Mouse (Mus musculus): ENCODE measurements around the gene C330007P06Rik. TPM values are rescaled to one million over a fixed set of nuclear protein-coding genes. Genes with fewer than 3 reads are reported as not detected.
"Not testable (repeated sequence)": the region's sequence is repeated elsewhere in the genome, so short reads cannot be mapped to it uniquely, and the experiment has no call there.

Gene C330007P06Rik
- total RNA-seq, 1 experiment from 2014 or later: 72.4 TPM

GRCm38 (mm10) chrX:36811377-36811776 lies 62.5 kb downstream of the C330007P06Rik start:
- no peak for ATAC-seq (replicated peaks in 1 of 2; ENCODE audit: insufficient read depth in 1 of 2, low FRiP score in 2 of 2, low TSS enrichment in 1 of 2, low read depth in 1 of 2, poor library complexity in 2 of 2, severe bottlenecking in 2 of 2)

DNA sequence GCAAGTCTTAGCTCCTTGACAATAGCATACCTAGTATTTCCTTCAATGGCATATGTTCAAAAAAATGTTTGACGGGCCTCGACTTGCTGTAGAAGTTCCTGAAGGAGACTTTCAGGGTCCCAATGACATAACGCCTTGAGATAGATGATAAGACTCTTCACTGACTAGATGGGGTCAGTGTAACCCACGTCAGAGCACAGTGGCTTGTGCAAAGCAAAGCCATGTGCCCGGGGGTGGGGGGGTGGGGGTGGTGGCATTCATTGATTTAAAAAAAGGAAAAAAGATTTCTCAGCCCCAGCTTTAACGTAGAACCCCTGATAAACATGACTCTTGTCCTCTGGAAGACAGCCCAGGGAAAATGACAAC lies 65.6 kb downstream of the C330007P06Rik start:
- ATAC-seq (replicated peaks in 1 of 2; ENCODE audit: insufficient read depth in 1 of 2, low FRiP score in 2 of 2, low TSS enrichment in 1 of 2, low read depth in 1 of 2, poor library complexity in 2 of 2, severe bottlenecking in 2 of 2): no peak

DNA sequence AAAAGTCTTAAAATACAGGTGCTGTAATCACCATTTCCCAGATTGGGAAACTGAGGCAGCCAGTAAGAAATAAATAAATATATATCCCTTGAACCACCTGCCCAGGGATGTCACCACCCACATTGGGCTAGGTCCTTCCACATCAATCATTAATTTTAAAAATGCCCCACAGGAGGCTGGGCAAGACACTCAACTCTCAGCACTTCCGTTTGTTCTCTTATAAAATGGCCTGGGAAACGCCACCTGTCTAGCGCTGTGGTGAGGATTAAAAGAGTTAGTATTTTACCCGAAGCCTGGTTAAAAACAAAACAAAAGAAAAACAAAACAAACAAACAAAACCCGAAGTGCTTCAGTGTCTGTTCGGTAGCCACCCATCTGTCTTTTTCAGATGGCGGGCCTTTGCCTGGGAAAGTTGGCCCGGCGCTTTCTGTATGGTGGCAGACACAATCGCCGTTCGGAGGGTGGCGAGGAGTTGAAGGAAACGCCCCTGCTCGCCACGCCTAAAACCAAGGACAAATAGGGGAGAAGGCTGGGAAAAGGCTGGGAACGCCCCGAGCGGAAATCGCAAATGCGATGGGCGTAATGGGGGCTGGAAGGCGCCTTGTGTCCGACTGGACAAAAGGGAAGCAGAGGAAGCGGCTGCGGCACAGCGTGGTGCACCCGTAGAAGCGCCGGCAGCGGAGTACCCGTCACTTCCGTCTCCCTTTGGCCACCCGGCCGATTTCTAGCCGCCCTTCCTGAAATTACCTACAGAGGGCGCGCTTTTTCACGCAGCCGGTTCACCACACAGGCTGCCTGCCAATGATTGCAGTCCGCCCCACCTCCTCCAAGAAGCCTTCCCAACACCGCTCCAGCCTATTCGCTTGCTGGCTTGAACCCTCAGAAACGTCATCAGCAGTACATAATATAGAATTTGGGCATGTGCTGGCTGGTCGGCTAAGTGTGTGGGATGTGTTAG lies 66.3 kb downstream of the C330007P06Rik start:
- ATAC-seq (replicated peaks in 1 of 2; ENCODE audit: insufficient read depth in 1 of 2, low FRiP score in 2 of 2, low TSS enrichment in 1 of 2, low read depth in 1 of 2, poor library complexity in 2 of 2, severe bottlenecking in 2 of 2): peak; percentile 94 to 98

DNA sequence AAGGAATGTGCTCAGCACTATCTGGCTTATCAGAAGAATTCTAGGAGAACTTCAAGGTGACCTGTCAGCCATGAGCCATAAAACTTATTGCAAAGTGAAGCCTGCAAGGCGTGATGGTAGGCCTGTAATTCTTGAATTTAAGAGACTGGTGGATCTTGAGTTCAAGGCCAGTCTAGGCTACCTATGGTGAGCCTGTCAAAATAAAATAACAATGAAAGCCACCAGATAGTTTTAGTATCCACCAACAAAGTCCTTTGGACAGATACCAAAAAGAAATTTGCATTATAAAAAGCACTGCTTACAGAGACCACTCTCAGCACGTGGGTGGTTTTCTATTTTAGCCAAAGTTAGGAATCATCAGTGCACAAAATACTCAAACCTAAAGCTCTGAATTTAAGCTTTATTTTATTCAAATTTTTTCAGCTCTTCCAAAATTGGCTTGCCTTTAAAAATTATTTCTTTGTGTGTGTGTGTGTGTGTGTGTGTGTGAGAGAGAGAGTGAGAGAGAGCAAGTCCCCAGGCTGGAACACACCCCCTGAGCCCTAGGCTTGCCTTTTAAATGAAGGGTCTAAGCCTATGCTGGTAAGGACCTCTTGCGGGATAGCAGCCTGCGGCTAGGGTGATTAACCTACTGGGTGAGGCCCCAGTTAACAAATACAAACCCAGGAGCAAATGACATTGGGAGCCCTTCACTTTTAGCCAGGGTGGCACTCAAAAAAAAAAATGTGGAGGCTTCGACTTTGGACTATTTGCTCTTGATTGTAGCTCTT lies 68.3 kb downstream of the C330007P06Rik start:
- no peak for ATAC-seq (replicated peaks in 1 of 2; ENCODE audit: insufficient read depth in 1 of 2, low FRiP score in 2 of 2, low TSS enrichment in 1 of 2, low read depth in 1 of 2, poor library complexity in 2 of 2, severe bottlenecking in 2 of 2)

GRCm38 (mm10) chrX:36804196-36804595 lies 69.7 kb downstream of the C330007P06Rik start:
- no peak for ATAC-seq (replicated peaks in 1 of 2; ENCODE audit: insufficient read depth in 1 of 2, low FRiP score in 2 of 2, low TSS enrichment in 1 of 2, low read depth in 1 of 2, poor library complexity in 2 of 2, severe bottlenecking in 2 of 2)

- peak; percentile 44 to 50; a peak in 2 of 4 replicates for ATAC-seq (replicated peaks in 1 of 2; ENCODE audit: insufficient read depth in 1 of 2, low FRiP score in 2 of 2, low TSS enrichment in 1 of 2, low read depth in 1 of 2, poor library complexity in 2 of 2, severe bottlenecking in 2 of 2)
These were observed 70.7 kb downstream of the C330007P06Rik start for GRCm38 (mm10) chrX:36803189-36803588.

- ATAC-seq (replicated peaks in 1 of 2; ENCODE audit: insufficient read depth in 1 of 2, low FRiP score in 2 of 2, low TSS enrichment in 1 of 2, low read depth in 1 of 2, poor library complexity in 2 of 2, severe bottlenecking in 2 of 2): no peak
These were observed 74.6 kb downstream of the C330007P06Rik start for GRCm38 (mm10) chrX:36799131-36799879.

- ATAC-seq (replicated peaks in 1 of 2; ENCODE audit: insufficient read depth in 1 of 2, low FRiP score in 2 of 2, low TSS enrichment in 1 of 2, low read depth in 1 of 2, poor library complexity in 2 of 2, severe bottlenecking in 2 of 2): not testable (repeated sequence)
These were observed 77.2 kb downstream of the C330007P06Rik start for GRCm38 (mm10) chrX:36796734-36797133.

GRCm38 (mm10) chrX:36796163-36796581 lies 77.7 kb downstream of the C330007P06Rik start:
- peak; percentile 39 to 61; a peak in 3 of 4 replicates for ATAC-seq (replicated peaks in 1 of 2; ENCODE audit: insufficient read depth in 1 of 2, low FRiP score in 2 of 2, low TSS enrichment in 1 of 2, low read depth in 1 of 2, poor library complexity in 2 of 2, severe bottlenecking in 2 of 2)

- ATAC-seq (replicated peaks in 1 of 2; ENCODE audit: insufficient read depth in 1 of 2, low FRiP score in 2 of 2, low TSS enrichment in 1 of 2, low read depth in 1 of 2, poor library complexity in 2 of 2, severe bottlenecking in 2 of 2): peak; percentile 97 to 98
These were observed 78.3 kb downstream of the C330007P06Rik start, which contains the start of gene Slc25a5 for GRCm38 (mm10) chrX:36795424-36796162. TSS of gene Slc25a5 (plus strand) at chrX:36795651.

- no peak for ATAC-seq (replicated peaks in 1 of 2; ENCODE audit: insufficient read depth in 1 of 2, low FRiP score in 2 of 2, low TSS enrichment in 1 of 2, low read depth in 1 of 2, poor library complexity in 2 of 2, severe bottlenecking in 2 of 2)
These were observed 79.3 kb downstream of the C330007P06Rik start for GRCm38 (mm10) chrX:36794571-36794970.

DNA sequence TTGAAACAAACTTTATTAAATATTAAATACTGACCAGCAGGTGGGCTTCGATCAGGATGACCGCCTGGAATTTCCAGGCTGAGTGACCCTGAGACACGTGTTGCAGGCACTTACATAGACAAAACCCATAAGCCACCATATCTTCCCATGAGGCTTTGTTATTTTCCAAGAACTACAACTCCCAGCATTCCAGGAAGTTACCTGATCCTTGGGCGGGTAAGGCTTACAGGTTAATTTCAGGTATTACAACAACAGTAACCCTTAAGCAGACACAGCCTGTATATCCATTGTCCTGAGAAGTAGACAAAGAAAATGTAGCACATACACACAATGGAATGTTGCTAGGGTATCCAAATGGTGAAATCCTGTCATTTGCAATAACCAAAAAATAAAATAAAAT lies 84.6 kb downstream of the C330007P06Rik start:
- no peak for ATAC-seq (replicated peaks in 1 of 2; ENCODE audit: insufficient read depth in 1 of 2, low FRiP score in 2 of 2, low TSS enrichment in 1 of 2, low read depth in 1 of 2, poor library complexity in 2 of 2, severe bottlenecking in 2 of 2)

DNA sequence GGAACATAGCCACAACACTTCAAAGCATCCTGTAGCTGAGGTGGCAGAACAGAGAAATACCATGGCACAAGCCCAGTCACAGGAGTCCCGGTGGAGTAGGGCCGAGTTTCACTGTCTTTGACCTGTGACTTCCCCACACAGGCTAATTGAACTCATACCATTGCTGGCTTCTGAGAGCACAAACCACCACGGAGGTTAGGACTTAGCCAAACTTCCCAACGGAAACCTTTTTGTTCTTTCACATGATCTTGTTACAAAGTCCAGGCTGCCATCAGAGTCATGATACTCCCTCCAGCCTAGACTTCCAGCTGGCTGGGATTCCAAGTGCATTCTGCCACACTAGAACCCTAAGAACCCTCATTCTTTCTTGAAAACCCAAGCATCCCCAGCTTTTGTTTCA lies 96.2 kb downstream of the C330007P06Rik start:
- no peak for ATAC-seq (replicated peaks in 1 of 2; ENCODE audit: insufficient read depth in 1 of 2, low FRiP score in 2 of 2, low TSS enrichment in 1 of 2, low read depth in 1 of 2, poor library complexity in 2 of 2, severe bottlenecking in 2 of 2)

GRCm38 (mm10) chrX:36775520-36775919 lies 98.4 kb downstream of the C330007P06Rik start:
- ATAC-seq (replicated peaks in 1 of 2; ENCODE audit: insufficient read depth in 1 of 2, low FRiP score in 2 of 2, low TSS enrichment in 1 of 2, low read depth in 1 of 2, poor library complexity in 2 of 2, severe bottlenecking in 2 of 2): no peak
